Mouse (Mus musculus) erythroblast, embryonic 14.5 days (primary cell): ENCODE data around the gene Gnptab.

Experiments used
- GATA1 ChIP-seq: IDR thresholded peaks from 2 replicates; pipeline ENCODE4 v1.6.1; 2012; ENCODE audit warnings: low read length, inconsistent platforms, mixed read lengths
- TAL1 ChIP-seq: IDR thresholded peaks from 3 replicates; pipeline ENCODE4 v1.6.1; 2012; ENCODE audit warnings: low read length, inconsistent platforms, mixed read lengths

DNA sequence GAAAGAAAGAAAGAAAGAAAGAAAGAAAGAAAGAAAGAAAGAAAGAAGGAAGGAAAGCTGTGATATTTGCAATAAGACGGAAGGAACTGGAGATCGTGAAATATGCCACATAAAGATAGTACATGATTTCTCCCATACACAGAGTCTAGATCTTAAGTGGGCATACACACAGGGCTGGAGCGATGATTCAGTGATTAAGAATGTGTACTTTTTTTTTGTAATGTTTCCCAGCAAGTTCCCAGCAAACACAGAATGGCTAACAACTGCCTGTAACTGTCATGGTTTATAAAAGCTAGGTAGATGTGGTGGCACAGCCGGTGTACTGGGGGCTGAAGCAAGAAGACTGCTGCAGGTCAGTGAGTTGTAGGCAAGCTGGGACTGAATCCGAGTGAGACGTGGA, 73.1 kb downstream of the Gnptab start:
- TF ChIP-seq GATA1 (no peak), TAL1 (no peak)
